Mouse (Mus musculus) liver, embryonic 12.5 days (tissue): Measurements from ENCODE around the gene Gtpbp1. TPM values are rescaled to one million over a fixed set of nuclear protein-coding genes. Genes with fewer than 3 reads are reported as not detected.

Experiments
- ATAC-seq: fragments of 200-750 bp; cut with Nextera tagmentation; 2 replicates; pipeline ENCODE4 v1.8.0; 2017; ENCODE audit warnings: moderate number of reproducible peaks, mild to moderate bottlenecking, moderate library complexity
- H3K27ac ChIP-seq: fragments of 300-500 bp; sonication (generic); 2 replicates; pipeline ENCODE4 v1.5.1; 2016; ENCODE audit warnings: mild to moderate bottlenecking
- H3K27me3 ChIP-seq: fragments of 300-500 bp; sonication (generic); replicated peaks from 2 replicates; pipeline ENCODE4 v1.6.1; 2016; ENCODE audit warnings: mild to moderate bottlenecking, moderate library complexity
- H3K36me3 ChIP-seq: fragments of 300-500 bp; sonication (generic); 2 replicates; pipeline ENCODE4 v1.6.1; 2016; ENCODE audit warnings: mild to moderate bottlenecking, moderate library complexity
- H3K4me1 ChIP-seq: fragments of 300-500 bp; sonication (generic); 2 replicates; pipeline ENCODE4 v1.6.1; 2016
- H3K4me2 ChIP-seq: fragments of 300-500 bp; sonication (generic); 2 replicates; pipeline ENCODE4 v1.6.1; 2016; ENCODE audit warnings: mild to moderate bottlenecking, moderate library complexity
- H3K4me3 ChIP-seq: fragments of 300-500 bp; sonication (generic); 2 replicates; pipeline ENCODE4 v1.5.1; 2016; ENCODE audit warnings: mild to moderate bottlenecking, moderate library complexity
- H3K9ac ChIP-seq: fragments of 300-500 bp; sonication (generic); 2 replicates; pipeline ENCODE4 v1.6.1; 2016; ENCODE audit warnings: mild to moderate bottlenecking, moderate library complexity
- H3K9me3 ChIP-seq: fragments of 300-500 bp; sonication (generic); replicated peaks from 2 replicates; pipeline ENCODE4 v1.6.1; 2016; ENCODE audit warnings: mild to moderate bottlenecking, moderate library complexity
- WGBS: fragments of 180-500 bp; shearing (Covaris S2); methylation state at CpG from one replicate; pipeline ENCODE4 v1.1.7; 2016; ENCODE audit not compliant: insufficient replicate concordance; 5-methylcytosine and 5-hydroxymethylcytosine counted together
- polyA plus RNA-seq: library from polyadenylated mRNA; unstranded; fragments of >200 nt; fragmentation: Nextera tagmentation; extraction: Ambion mirVana; gene quantifications from 2 replicates; pipeline ENCODE4 v1.2.1, GENCODE M21; 2016

Gtpbp1 gene
- polyA plus RNA-seq, 1 experiment from 2014 or later = 48.3 TPM

GRCm38 (mm10) chr15:79747998-79748397 lies 57.4 kb downstream of the Gtpbp1 start:
- Histone ChIP-seq H3K4me2 (no peak overlapping the region), H3K27me3 (0 out of 2 replicates have a peak, but pooled peaks cover 6% of the 10 kb centered on the region), H3K36me3 (no peaks in the 10 kb centered on the region), H3K4me1 (peaks cover 4% of the 10 kb centered on the region), H3K27ac (no peak overlapping the region), H3K4me3 (no peak overlapping the region), H3K9ac (no peak overlapping the region), H3K9me3 (no peaks in the 10 kb centered on the region)
- no peak for ATAC-seq
- 57% methylated on average over 11 of the region's 11 CpGs for WGBS

- no peaks in the 10 kb centered on the region for H3K36me3 ChIP-seq
Observed at GRCm38 (mm10) chr15:79749162-79749561, 58.5 kb downstream of the Gtpbp1 start.

GRCm38 (mm10) chr15:79750266-79750665 lies 59.6 kb downstream of the Gtpbp1 start:
- no peaks in the 10 kb centered on the region for H3K9me3 ChIP-seq
- 74% methylated on average over 8 of the region's 8 CpGs for WGBS
- H3K9ac ChIP-seq = no peak overlapping the region
- ATAC-seq = no peak
- H3K27me3 ChIP-seq = 0 out of 2 replicates have a peak, but pooled peaks cover 3% of the 10 kb centered on the region
- no peak overlapping the region for H3K27ac ChIP-seq
- no peak overlapping the region for H3K4me3 ChIP-seq
- H3K4me2 ChIP-seq = no peak overlapping the region
- no peaks in the 10 kb centered on the region; the same call in 1 of the 2 replicates for H3K4me1 ChIP-seq
- no peaks in the 10 kb centered on the region for H3K36me3 ChIP-seq

More at GRCm38 (mm10) chr15:79749162-79749561, 58.5 kb downstream of the Gtpbp1 start:
- WGBS = 73% methylated on average over 7 of the region's 7 CpGs
- Histone ChIP-seq H3K4me2 (no peak overlapping the region), H3K4me1 (no peaks in the 10 kb centered on the region; the same call in 1 of the 2 replicates), H3K4me3 (no peak overlapping the region), H3K9ac (no peak overlapping the region), H3K27me3 (0 out of 2 replicates have a peak, but pooled peaks cover 4% of the 10 kb centered on the region), H3K9me3 (no peaks in the 10 kb centered on the region), H3K27ac (no peak overlapping the region)
- no peak for ATAC-seq

GRCm38 (mm10) chr15:79751772-79752171 lies 61.1 kb downstream of the Gtpbp1 start:
- Histone ChIP-seq H3K27me3 (0 out of 2 replicates have a peak, but pooled peaks cover 3% of the 10 kb centered on the region), H3K27ac (no peak overlapping the region), H3K4me3 (no peak overlapping the region), H3K36me3 (no peaks in the 10 kb centered on the region), H3K4me1 (no peaks in the 10 kb centered on the region; the same call in 1 of the 2 replicates), H3K4me2 (no peak overlapping the region), H3K9me3 (no peaks in the 10 kb centered on the region), H3K9ac (no peak overlapping the region)
- no peak for ATAC-seq
- 67% methylated on average over 17 of the region's 17 CpGs for WGBS

- Histone ChIP-seq H3K27me3 (0 out of 2 replicates have a peak, but pooled peaks cover 3% of the 10 kb centered on the region), H3K36me3 (no peaks in the 10 kb centered on the region), H3K4me1 (no peaks in the 10 kb centered on the region; the same call in 1 of the 2 replicates), H3K27ac (no peak overlapping the region), H3K4me3 (no peak overlapping the region), H3K4me2 (no peak overlapping the region), H3K9me3 (no peaks in the 10 kb centered on the region), H3K9ac (no peak overlapping the region)
- 20% methylated on average over 11 of the region's 11 CpGs for WGBS
- no peak for ATAC-seq
Observed at GRCm38 (mm10) chr15:79752742-79753419, 62.2 kb downstream of the Gtpbp1 start.

- H3K4me2 ChIP-seq = no peak overlapping the region
- H3K9me3 ChIP-seq = no peaks in the 10 kb centered on the region
- no peaks in the 10 kb centered on the region for H3K36me3 ChIP-seq
- WGBS = 77% methylated on average over 3 of the region's 3 CpGs
- no peak overlapping the region for H3K9ac ChIP-seq
- ATAC-seq = no peak
- H3K27me3 ChIP-seq = no peaks in the 10 kb centered on the region
- H3K27ac ChIP-seq = no peak overlapping the region
- no peak overlapping the region for H3K4me3 ChIP-seq
- no peaks in the 10 kb centered on the region; the same call in 1 of the 2 replicates for H3K4me1 ChIP-seq
Observed at GRCm38 (mm10) chr15:79753420-79753752, 62.7 kb downstream of the Gtpbp1 start.

- no peak overlapping the region for H3K4me2 ChIP-seq
- H3K9me3 ChIP-seq = no peaks in the 10 kb centered on the region
- ATAC-seq = no peak
- H3K9ac ChIP-seq = no peak overlapping the region
- H3K27me3 ChIP-seq = no peaks in the 10 kb centered on the region
- H3K4me3 ChIP-seq = no peak overlapping the region
- H3K36me3 ChIP-seq = no peaks in the 10 kb centered on the region
- WGBS = 47% methylated on average over 4 of the region's 4 CpGs
- no peak overlapping the region for H3K27ac ChIP-seq
- no peaks in the 10 kb centered on the region; the same call in 1 of the 2 replicates for H3K4me1 ChIP-seq
Observed at GRCm38 (mm10) chr15:79753873-79754272, 63.2 kb downstream of the Gtpbp1 start.

GRCm38 (mm10) chr15:79755176-79755575 lies 64.5 kb downstream of the Gtpbp1 start:
- H3K36me3 ChIP-seq = no peaks in the 10 kb centered on the region
- H3K4me3 ChIP-seq = no peak overlapping the region
- no peaks in the 10 kb centered on the region for H3K9me3 ChIP-seq
- no peak overlapping the region for H3K9ac ChIP-seq
- ATAC-seq = no peak
- H3K27ac ChIP-seq = no peak overlapping the region
- no peaks in the 10 kb centered on the region; the same call in 1 of the 2 replicates for H3K4me1 ChIP-seq
- WGBS = 58% methylated on average over 4 of the region's 4 CpGs
- no peaks in the 10 kb centered on the region for H3K27me3 ChIP-seq
- H3K4me2 ChIP-seq = no peak overlapping the region

GRCm38 (mm10) chr15:79755977-79756625 lies 65.5 kb downstream of the Gtpbp1 start:
- H3K9ac ChIP-seq = no peak overlapping the region
- H3K36me3 ChIP-seq = no peaks in the 10 kb centered on the region
- no peak overlapping the region for H3K27ac ChIP-seq
- no peak for ATAC-seq
- H3K4me1 ChIP-seq = no peaks in the 10 kb centered on the region; the same call in 1 of the 2 replicates
- 69% methylated on average over 8 of the region's 8 CpGs for WGBS
- no peak overlapping the region for H3K4me2 ChIP-seq
- no peaks in the 10 kb centered on the region for H3K9me3 ChIP-seq
- no peaks in the 10 kb centered on the region for H3K27me3 ChIP-seq
- H3K4me3 ChIP-seq = no peak overlapping the region

GRCm38 (mm10) chr15:79757118-79757517 lies 66.5 kb downstream of the Gtpbp1 start:
- H3K9me3 ChIP-seq = no peaks in the 10 kb centered on the region
- 58% methylated on average over 3 of the region's 3 CpGs for WGBS
- no peak for ATAC-seq
- H3K9ac ChIP-seq = no peak overlapping the region
- no peak overlapping the region for H3K4me2 ChIP-seq
- no peaks in the 10 kb centered on the region for H3K4me1 ChIP-seq
- no peak overlapping the region for H3K4me3 ChIP-seq
- peaks cover 7% of the 10 kb centered on the region; the same call in 1 of the 2 replicates for H3K36me3 ChIP-seq
- H3K27me3 ChIP-seq = no peaks in the 10 kb centered on the region
- 0 out of 2 replicates have a peak overlapping the region, but pooled peaks have one; percentile 1 for H3K27ac ChIP-seq

- no peaks in the 10 kb centered on the region for H3K27me3 ChIP-seq
- H3K9ac ChIP-seq = no peak overlapping the region
- H3K36me3 ChIP-seq = peaks cover 7% of the 10 kb centered on the region; the same call in 1 of the 2 replicates
- H3K9me3 ChIP-seq = no peaks in the 10 kb centered on the region
- no peak overlapping the region for H3K27ac ChIP-seq
- H3K4me3 ChIP-seq = no peak overlapping the region
- WGBS = 76% methylated on average over 6 of the region's 6 CpGs
- ATAC-seq = no peak
- no peak overlapping the region for H3K4me2 ChIP-seq
- no peaks in the 10 kb centered on the region for H3K4me1 ChIP-seq
Observed at GRCm38 (mm10) chr15:79760956-79761355, 70.3 kb downstream of the Gtpbp1 start.

- WGBS = 72% methylated on average over 9 of the region's 9 CpGs
- no peak overlapping the region for H3K4me3 ChIP-seq
- no peak overlapping the region for H3K27ac ChIP-seq
- H3K9me3 ChIP-seq = no peaks in the 10 kb centered on the region
- peaks cover 7% of the 10 kb centered on the region; the same call in 1 of the 2 replicates for H3K36me3 ChIP-seq
- no peak overlapping the region for H3K4me2 ChIP-seq
- no peak for ATAC-seq
- H3K9ac ChIP-seq = no peak overlapping the region
- H3K27me3 ChIP-seq = no peaks in the 10 kb centered on the region
- H3K4me1 ChIP-seq = no peaks in the 10 kb centered on the region
Observed at GRCm38 (mm10) chr15:79763001-79763400, 72.4 kb downstream of the Gtpbp1 start.
